Mouse (Mus musculus): ENCODE data around the gene Kctd5. TPM values are rescaled to one million over a fixed set of nuclear protein-coding genes. Genes with fewer than 3 reads are reported as not detected.

The Kctd5 gene
- polyA plus RNA-seq, 1 experiment = 30.3 TPM

DNA sequence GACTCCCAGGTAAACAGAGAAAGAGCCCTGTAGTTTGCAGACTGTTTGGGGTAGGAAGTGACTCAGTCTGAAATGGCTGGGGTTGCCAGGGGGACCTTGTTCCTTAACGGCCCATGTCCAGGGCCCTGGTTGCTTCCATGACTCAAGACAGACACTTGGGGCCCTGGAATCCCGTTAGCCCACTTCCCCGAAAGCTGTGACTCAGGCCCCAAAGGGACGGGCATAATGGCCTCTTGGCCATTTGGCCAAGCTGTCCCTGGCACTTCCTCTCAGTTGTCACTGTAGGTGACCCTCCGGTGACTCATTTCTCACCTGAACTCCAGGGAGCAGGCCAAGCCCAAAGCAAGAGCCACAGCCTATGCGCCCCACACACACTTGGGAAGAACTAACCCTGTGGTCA is 74.9 kb downstream of the Kctd5 start:
- TF ChIP-seq CTCF (IDR thresholded peaks at IDR 0.05; ENCODE audit: insufficient read depth, low read length) (no peak), POLR2A (IDR thresholded peaks at IDR 0.05; ENCODE audit: borderline replicate concordance, extremely low read depth, low read depth, low read length) (no peak)
- DNase-seq = no peak
- 42% methylated on average over 6 of the region's 6 CpGs for WGBS
- H3K4me3 ChIP-seq (replicated peaks; ENCODE audit: extremely low read depth, low read depth, low read length) = no peak overlapping the region
- H3K4me1 ChIP-seq (ENCODE audit: control insufficient read depth, insufficient read depth, low read length) = peaks cover 2% of the 10 kb centered on the region; the same call in 1 of the 2 replicates

DNA sequence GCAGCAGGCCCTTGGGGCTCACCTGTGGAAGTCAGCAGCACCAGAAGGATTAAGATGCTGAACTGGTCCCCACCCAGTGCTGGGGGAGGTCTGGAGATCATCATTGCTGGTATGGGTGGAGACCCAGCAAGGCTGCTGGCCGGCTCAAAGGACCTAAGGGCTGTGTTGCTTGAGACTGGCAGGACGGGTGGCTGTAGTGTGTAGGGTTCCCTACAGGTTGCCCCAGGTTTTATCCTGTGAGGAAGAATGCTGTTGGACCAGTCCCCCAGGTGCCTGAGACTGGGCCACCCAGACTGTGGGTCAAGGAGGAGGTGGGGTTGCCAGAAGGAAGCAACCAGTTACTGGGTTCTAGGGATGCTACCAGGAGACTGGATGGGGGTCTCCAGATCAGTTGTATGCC is 75.4 kb downstream of the Kctd5 start, which contains the start of gene Prss22:
TSS of gene Prss22 (minus strand) at position 200 of the 400 bp plus-strand sequence.
- WGBS = 58% methylated on average over 2 of the region's 2 CpGs
- DNase-seq = no peak
- H3K4me1 ChIP-seq (ENCODE audit: control insufficient read depth, insufficient read depth, low read length) = peaks cover 2% of the 10 kb centered on the region; the same call in 1 of the 2 replicates
- TF ChIP-seq CTCF (IDR thresholded peaks at IDR 0.05; ENCODE audit: insufficient read depth, low read length) (no peak), POLR2A (IDR thresholded peaks at IDR 0.05; ENCODE audit: borderline replicate concordance, extremely low read depth, low read depth, low read length) (no peak)
- H3K4me3 ChIP-seq (replicated peaks; ENCODE audit: extremely low read depth, low read depth, low read length) = no peak within 1 kb of the TSS

Other genes with a start within 250 kb of the Kctd5 start
- gene Elob, start 244.3 kb downstream of the Kctd5 start, polyA plus RNA-seq (2012; rRNA removed) = 470 and 498 TPM in 2 replicates
- not detected in 2 replicates for gene Prss33, start 237.4 kb downstream of the Kctd5 start, polyA plus RNA-seq (2012; rRNA removed)
- 5.1 TPM in 1 of 2 replicates, not detected in the other for gene Prss32, start 229.6 kb downstream of the Kctd5 start, polyA plus RNA-seq (2012; rRNA removed)
- 0.66 and 0.78 TPM in 2 replicates for gene Prss41, start 229.3 kb downstream of the Kctd5 start, polyA plus RNA-seq (2012; rRNA removed)
- not detected in 2 replicates for gene Prss21, start 205.4 kb downstream of the Kctd5 start, polyA plus RNA-seq (2012; rRNA removed)
- gene Dcpp1, start 192.6 kb downstream of the Kctd5 start, polyA plus RNA-seq (2012; rRNA removed) = not detected in 2 replicates
- not detected in 2 replicates for gene Dcpp2, start 192.6 kb downstream of the Kctd5 start, polyA plus RNA-seq (2012; rRNA removed)
- not detected in 2 replicates for gene Dcpp3, start 156.0 kb downstream of the Kctd5 start, polyA plus RNA-seq (2012; rRNA removed)
- not detected in 2 replicates for gene Sbp, start 131.8 kb downstream of the Kctd5 start, polyA plus RNA-seq (2012; rRNA removed)
- gene Sbpl, start 118.2 kb downstream of the Kctd5 start, polyA plus RNA-seq (2012; rRNA removed) = not detected in 2 replicates
- gene Prss30, start 92.9 kb downstream of the Kctd5 start, polyA plus RNA-seq (2012; rRNA removed) = 1.5 and 2.7 TPM in 2 replicates
- gene Prss22, start 75.4 kb downstream of the Kctd5 start, polyA plus RNA-seq (2012; rRNA removed) = 0.11 and 0.96 TPM in 2 replicates
- gene Prss27, start 35.3 kb downstream of the Kctd5 start, polyA plus RNA-seq (2012; rRNA removed) = 0.24 and 12.9 TPM in 2 replicates
- gene Pdpk1, start 77.4 kb upstream of the Kctd5 start, polyA plus RNA-seq (2012; rRNA removed) = 16.4 and 19.8 TPM in 2 replicates
- gene Amdhd2, start 90.3 kb upstream of the Kctd5 start, polyA plus RNA-seq (2012; rRNA removed) = 58.3 and 58.8 TPM in 2 replicates
- 880 and 1,077 TPM in 2 replicates for gene Atp6v0c, start 96.2 kb upstream of the Kctd5 start, polyA plus RNA-seq (2012; rRNA removed)
- 13.9 and 30.2 TPM in 2 replicates for gene Tbc1d24, start 132.1 kb upstream of the Kctd5 start, polyA plus RNA-seq (2012; rRNA removed)
- gene Ntn3, start 136.0 kb upstream of the Kctd5 start, polyA plus RNA-seq (2012; rRNA removed) = 8.2 and 10.4 TPM in 2 replicates
- gene Tedc2, start 147.4 kb upstream of the Kctd5 start, polyA plus RNA-seq (2012; rRNA removed) = 7.7 and 12.7 TPM in 2 replicates
- gene Ccnf, start 178.0 kb upstream of the Kctd5 start, polyA plus RNA-seq (2012; rRNA removed) = 1.3 and 2.9 TPM in 2 replicates

Measured in lung, adult 2 months (tissue).